Mouse (Mus musculus) kidney, postnatal 25 days (tissue): ENCODE data around the gene Fank1.

Source experiments
- DNase-seq, 2 experiments: peaks; one replicate each; pipeline ENCODE4 v3.0.0; 2021; ENCODE audit warnings: mixed read lengths in 2 of 2

Gene Fank1

GRCm38 (mm10) chr7:133776626-133776996 is at the start of gene Fank1:
Fank1 (plus strand) TSS chr7:133776861.
- peak; percentile 90 to 94 for DNase-seq

GRCm38 (mm10) chr7:133727027-133727426 is 49.6 kb upstream of the Fank1 start:
- DNase-seq, result no peak

DNA sequence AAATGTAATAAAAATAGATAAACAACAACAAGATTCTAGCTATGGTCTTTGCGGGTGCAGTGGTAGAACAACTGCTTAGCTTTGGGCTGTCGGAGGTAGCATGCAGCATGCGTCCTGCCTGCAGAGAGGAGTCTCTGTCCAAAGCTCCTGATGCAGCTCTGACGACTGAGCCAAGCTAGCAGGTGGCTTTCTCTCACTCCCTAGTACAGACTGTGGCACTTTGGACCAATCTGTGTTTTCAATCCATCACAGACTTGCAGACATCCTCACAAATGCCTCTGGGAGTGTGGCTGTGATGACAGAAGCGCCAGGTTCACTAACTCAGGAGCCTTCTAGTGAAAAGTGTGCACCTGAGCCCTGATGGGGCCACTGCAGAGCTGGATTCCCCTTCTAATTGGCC is 47.3 kb upstream of the Fank1 start:
- no peak for DNase-seq

GRCm38 (mm10) chr7:133730324-133731191 is 46.1 kb upstream of the Fank1 start:
- DNase-seq, result peak in 1 of 2 experiments; percentile 44

DNA sequence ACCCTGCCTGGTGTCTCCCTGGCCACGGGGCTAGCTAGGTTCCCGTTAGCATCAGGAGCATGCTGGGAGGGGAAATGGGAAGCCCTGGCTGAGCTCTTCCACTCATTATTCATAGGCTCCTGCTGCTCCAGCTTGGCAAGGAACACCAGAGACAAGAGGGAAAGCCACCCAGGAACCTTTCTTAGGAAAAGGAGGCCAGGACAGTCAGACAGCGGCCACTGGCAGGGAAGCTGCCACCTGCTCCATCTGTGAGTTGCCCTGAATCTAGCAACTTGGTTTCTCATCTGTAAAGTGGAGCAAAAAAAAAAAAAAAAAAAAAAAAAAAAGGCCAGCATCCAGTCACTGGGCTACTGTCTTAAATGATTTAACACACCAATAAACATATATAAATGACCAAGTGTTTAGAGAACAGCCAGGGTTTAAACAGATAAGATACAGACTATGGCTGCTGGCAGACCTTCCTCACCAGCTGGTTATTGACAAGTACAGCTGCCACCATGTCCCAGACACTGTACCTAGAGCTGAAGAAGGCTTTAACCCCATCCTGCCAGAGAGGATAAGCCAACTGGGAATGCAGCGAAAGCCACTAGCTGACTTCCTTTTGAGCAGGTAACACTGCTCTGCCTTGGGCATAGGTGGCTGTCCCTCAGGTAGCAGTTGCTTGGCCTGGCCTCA is 44.6 kb upstream of the Fank1 start:
- no peak for DNase-seq

- no peak for DNase-seq
These were observed 36.1 kb upstream of the Fank1 start for GRCm38 (mm10) chr7:133740558-133740957.

- DNase-seq, result no peak
These were observed 33.9 kb upstream of the Fank1 start for GRCm38 (mm10) chr7:133742530-133743325.

- no peak for DNase-seq
These were observed 33.0 kb upstream of the Fank1 start for GRCm38 (mm10) chr7:133743611-133744010.

DNA sequence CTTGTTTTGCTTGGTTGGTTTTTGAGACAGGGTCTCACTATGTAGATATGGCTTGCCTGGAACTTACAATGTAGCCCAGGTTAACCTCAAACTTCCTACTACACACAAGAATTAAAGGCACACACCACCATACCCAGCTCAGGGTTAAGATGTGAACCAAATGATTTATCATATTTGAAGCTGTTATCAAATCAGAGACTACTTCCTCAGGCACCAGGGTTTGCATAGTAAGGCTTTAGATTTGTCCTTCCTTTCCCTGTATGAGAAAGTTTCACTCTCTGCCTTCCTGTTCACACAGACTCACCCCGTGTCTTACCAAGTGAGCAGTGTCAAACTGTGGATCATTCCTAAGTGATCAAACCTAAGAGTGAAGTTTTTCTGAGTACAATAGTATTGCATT is 32.5 kb upstream of the Fank1 start:
- no peak for DNase-seq

- no peak for DNase-seq
These were observed 32.0 kb upstream of the Fank1 start for GRCm38 (mm10) chr7:133744701-133745100.

GRCm38 (mm10) chr7:133747372-133747771 is 29.3 kb upstream of the Fank1 start:
- no peak for DNase-seq

DNA sequence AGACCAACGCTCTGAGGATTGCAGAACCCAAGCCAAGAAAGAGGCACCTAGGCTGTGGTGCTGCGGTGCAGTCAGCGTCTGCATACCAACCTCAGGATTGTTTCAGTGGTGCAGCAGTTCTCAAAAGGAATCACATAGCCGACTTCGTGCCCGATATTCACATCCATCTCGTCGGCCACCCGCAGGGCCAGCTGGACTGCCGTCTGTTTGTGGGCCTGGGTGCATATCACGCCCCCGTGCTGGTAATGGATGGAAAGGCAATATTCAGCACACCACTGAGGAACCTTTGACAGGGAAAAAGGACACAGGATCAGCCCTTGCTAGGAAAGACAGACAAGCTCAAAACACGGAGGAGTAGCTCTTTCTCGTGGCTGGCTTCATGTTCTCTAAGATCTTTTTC is 27.9 kb upstream of the Fank1 start:
- DNase-seq, result no peak

DNA sequence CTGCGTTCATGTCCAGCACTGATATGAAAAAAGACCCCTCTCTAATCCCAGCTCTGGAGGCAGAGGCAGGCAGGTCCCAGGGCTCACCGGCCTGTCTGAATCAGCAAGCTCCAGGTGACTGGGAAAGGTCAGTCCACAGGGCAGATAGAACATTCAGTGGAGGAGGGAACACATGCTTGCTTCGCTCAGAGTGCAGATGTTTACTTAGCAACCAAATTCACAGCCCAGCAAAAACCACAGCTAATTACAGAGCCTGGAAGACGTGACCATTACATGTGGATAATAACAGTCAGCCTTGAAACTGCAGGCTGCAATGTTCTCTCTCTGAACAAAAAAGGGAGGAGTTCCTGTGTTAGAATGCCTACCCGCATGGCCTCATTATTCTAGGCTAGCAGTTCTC is 26.0 kb upstream of the Fank1 start:
- DNase-seq, result peak; percentile 11 to 53

- no peak for DNase-seq
These were observed 25.5 kb upstream of the Fank1 start for GRCm38 (mm10) chr7:133751163-133751562.

GRCm38 (mm10) chr7:133757961-133758455 is 18.7 kb upstream of the Fank1 start:
- no peak for DNase-seq

DNA sequence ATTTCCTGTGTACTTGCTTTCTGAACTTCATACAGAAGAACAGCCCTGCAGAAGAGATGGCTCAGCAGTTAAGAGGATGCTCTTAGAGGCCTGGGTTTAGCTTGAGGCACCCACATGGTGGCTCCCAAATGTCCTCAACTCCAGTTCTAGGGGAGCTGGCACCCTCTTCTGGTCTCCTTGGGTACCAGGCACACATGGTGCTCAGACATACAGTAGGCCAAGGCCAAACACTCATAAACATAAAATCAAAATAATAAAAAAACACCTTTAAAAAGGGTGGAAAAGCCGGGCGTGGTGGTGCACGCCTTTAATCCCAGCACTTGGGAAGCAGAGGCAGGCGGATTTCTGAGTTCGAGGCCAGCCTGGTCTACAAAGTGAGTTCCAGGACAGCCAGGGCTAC is 17.9 kb upstream of the Fank1 start:
- no peak for DNase-seq

DNA sequence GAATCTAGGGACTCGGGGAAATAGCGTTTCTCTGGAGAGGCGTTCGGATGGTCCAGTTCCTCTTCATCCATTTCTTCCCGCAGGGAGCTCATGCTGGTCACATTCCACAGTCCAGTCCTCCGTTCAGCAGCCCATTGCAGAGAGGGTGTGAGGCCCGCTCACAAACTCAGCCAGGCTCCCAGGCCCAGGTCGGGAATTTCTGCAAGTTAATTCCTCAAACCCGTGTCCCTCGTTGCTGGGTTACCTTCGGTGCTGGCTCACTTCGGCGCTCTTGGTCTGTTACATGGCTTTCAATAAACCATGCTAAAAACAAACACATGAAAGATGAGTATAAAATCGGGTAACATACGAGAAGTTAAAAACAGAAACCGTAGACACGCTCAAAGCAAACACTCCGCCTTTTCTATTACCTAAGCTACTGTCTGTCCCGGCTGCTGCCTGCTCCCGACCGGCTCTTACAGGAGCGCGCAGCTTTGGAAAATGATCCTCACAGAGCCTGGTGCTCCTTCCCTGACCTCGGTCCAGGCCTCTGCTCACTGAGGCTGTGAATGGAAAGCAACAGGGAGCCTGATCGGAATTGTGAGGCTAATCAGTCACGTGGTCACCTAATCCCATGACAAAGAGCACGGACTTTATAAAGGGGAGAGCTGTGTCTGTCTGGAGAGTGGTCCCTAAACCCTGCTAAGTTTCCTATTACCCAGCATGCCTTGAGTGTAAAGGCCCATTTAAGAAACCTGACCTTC is 16.9 kb upstream of the Fank1 start:
- peak; percentile 14 to 59 for DNase-seq

GRCm38 (mm10) chr7:133762696-133763095 is 14.0 kb upstream of the Fank1 start:
- DNase-seq, result no peak

DNA sequence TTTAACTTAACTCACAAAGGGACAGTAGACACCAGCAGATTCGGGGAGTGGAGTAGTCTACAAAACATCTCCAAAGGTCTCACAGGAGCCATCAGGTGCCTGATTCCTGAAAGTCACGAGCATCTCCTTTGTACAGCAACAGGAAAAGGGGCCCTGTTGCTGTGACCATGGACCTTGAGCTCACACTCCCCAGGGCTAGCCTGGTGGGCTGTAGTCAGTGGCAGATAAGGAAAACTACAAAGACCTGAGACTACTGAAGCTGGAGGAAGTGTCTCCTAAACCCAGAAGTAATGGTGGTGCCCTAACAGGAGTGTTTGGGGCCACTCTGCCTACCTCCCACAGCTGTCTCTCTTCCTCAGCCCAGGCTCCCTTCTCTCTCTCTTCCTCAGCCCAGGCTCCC is 12.2 kb upstream of the Fank1 start:
- DNase-seq, result no peak

DNA sequence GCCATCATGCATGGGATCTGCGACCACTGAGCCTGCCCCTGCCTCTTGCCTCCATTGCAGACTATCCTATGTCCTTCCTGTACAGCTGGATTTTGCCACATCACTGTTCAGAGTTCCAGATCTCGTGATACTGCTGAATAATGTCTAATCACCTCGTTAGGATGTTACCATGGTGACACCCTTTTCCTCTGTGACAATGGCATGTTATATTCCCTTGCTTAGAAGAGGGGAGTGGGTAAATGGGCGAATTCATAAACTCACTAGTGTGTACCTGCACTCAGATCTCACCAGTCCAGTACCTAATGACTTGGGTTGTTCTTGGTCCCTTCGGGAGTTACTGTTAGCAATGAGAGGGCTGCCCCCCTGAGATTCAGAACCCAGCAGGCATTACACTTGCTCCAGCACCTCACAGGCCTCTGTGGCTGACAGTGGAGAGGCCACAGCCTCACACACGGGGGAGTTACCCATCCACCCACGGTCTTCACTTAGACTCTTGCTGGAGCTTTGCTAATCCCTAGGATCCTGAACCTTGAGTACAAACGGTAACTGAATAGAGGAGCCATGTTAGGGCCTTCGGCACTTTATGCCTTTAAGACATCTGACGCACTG is 11.3 kb upstream of the Fank1 start:
- no peak for DNase-seq

DNA sequence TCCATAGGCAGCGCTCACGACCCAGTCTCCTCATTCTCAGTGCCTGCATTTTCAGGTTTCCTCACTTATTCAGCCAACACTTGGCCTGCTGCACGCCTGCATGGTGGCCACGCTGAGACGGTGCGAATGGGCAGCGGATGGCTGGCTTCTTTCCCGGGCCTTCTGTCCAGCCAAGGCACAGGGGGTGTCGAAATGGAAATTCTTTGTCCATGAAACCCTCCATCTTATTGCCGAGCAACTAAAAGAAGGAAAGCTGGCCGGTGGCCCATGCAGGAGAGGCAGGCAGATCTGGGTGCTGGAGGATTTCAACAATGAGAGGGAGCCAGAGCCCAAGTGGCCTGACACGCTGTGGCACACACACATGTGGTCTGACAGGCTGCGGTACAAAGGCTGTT is 10.8 kb upstream of the Fank1 start:
- DNase-seq, result peak in 1 of 2 experiments; percentile 44

GRCm38 (mm10) chr7:133768027-133768426 is 8.6 kb upstream of the Fank1 start:
- DNase-seq, result no peak
